Mouse (Mus musculus) CD4-positive, CD25-positive, alpha-beta regulatory T cell, adult 2 months (primary cell): Measurements from ENCODE around the gene Zfp975.
"Not testable (repeated sequence)": the region's sequence is repeated elsewhere in the genome, so short reads cannot be mapped to it uniquely, and the experiment has no call there.

ENCODE experiments used
- DNase-seq: peaks from one replicate; pipeline ENCODE4 v3.0.0-alpha.2; 2012; ENCODE audit warnings: low read depth, low spot score

The Zfp975 gene

DNA sequence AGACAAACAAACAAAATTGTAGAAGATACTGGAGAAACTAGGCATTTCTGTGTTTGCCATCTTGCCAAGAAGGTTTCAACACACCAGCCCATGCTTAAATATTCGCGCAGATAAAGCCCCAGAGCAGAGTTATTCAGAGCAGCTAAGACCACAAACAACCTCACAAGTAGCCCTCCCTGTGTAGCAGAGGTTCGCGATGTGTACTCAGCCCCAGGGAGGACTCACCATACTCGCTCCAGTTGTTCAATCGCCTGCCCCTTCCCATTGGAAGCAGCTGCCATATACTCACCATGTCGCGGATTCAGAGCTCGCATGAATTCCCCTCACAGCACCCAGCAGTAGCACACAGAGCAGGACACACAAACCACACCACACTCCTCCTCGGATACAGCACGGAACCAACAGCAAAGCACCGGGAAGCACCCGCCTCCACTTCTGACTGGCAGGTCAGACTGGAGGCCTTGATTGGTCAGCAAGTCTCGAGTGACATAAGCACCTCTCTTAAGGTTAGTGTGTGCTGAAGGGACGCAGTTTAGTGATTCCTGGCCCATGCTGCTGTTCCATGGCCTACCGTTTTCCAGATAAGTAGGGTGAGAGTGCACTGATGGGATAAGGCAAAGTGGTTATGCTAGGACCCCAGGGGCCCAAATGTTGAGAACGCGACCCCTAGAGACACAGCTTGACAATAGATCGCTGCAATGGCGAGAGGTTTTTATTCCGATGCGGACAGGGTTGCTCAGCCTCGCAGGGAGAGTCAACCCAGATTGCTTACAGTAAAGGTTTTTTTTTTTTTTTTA lies at the start of gene Zfp975:
TSS of gene Zfp975 (minus strand) at position 381 of the 797 bp plus-strand sequence.
- peak; percentile 69 for DNase-seq

DNA sequence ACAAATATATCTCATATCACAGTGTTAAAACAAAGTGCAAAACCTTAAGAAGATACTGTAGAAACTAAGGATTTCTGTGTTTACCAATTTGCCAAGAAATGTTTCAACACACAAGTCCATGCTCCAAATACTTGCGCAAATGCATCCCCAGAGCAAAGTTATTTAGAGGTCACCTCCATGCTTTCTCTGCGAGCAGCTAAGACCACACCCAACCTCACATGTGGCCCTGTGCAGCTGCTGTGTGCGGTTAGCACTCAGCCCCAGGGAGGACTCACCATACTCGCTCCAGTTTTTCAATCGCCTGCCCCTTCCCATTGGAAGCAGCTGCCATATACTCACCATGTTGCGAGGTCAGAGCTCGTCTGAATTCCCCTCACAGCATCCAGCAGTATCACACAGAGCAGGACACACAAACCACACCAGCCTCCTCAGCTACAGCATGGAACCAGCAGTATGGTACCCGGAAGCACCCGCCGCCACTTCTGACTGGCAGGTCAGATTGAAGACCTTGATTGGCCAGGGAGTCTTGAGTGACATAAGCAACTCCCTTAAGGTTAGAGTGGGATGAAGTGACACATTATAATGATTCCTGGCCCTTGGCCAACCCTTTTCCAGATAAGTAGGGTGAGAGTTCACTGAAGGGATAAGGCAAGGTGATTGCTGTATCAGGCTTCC lies 46.1 kb upstream of the Zfp975 start:
- DNase-seq = no peak

DNA sequence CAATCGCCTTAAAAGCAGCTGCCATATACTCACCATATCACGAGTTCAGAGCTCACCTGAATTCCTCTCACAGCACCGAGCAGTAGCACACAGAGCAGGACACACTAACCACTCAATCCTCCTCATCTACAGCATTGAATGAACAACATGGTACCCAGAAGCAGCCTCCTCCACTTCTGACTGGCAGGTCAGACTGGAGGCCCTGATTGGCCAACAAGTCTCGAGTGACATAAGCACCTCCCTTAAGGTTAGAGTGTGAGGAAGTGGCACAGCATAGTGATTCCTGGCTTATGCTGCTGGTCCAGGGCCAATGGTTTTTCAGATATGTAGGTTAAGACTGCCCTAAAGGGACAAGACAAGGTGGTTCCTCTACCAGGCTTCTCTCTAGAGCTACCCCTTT lies 34.4 kb upstream of the Zfp975 start, which contains the start of gene Gm17067:
TSS of gene Gm17067 (minus strand) at position 101 of the 400 bp plus-strand sequence.
- not testable (repeated sequence) for DNase-seq

DNA sequence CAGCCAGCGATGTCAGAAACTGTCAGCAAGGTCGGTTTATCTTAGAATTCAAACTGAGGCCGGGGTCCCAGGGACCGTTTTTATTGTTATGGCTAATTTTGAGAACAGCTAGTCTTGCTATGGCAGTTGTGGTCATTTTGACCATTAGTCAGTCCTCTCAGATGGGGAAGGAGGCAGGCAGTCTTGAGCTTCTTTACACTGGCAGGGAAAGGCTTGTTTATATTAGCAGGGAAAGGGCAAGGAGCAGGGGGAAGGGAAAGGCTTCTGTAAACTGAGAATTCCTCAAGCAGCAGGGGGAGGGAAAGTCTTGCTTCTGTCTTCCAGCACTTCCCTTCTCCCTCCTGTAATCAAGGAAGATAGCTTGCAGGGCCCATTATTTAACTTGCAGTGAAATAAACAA lies 709 bp upstream of the Zfp975 start:
- DNase-seq = not testable (repeated sequence)

DNA sequence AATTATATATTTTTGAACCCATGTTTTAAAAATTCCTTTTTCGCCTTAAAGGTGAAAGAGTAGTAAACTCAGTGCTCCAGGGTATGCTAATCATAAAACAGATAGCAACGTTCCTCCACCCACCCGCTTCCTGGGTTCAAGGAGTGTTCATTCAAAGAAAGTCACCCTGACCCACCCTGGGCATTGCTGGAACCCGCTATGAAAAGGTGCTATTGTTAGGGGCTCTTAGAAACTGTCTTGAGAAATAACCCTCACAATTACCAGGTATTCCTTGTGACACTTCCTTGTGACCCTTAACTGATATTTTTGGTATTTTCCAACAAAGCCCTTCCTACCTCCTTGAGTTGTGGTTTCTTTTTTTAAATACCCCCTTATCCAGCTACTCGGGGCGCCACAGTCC lies 12.5 kb downstream of the Zfp975 start:
- DNase-seq = not testable (repeated sequence)

DNA sequence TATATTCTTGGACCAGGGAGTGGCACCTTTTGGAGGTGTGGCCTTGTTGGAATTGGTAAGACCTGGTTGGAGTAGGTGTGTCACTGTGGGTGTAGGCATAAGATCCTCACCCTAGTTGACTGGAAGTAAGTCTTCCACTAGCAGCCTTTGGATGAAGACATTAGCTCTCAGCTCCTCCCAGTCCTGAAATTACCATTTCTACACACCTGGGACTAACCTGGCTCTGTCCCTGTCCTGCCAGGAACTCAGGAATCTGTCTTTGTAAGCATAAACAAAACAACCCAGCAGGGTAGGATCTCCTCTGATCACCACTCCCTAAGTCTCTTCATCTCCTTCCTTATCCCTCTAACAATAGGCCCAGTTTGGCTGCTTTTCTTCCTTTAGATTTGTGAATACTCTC lies 12.9 kb downstream of the Zfp975 start:
- not testable (repeated sequence) for DNase-seq

DNA sequence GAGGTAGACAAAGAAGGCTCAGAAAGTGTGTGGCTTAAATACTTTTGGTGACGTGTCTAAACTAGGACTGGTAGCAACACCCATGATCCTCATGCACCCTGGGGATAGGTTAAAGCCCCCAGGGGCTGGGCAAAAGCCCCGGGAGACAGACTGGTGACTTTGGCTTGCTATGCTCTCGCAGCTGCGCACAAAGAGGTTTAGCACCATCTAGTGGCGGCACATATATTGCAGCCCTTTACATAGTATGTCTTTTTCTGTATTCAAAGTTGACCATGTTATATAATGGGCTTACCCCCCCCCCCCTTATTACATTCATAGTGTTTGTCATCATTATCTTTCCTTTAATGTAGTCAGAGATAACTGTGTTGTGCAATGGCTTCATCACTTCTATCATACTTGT lies 32.4 kb downstream of the Zfp975 start:
- peak; percentile 1 for DNase-seq

DNA sequence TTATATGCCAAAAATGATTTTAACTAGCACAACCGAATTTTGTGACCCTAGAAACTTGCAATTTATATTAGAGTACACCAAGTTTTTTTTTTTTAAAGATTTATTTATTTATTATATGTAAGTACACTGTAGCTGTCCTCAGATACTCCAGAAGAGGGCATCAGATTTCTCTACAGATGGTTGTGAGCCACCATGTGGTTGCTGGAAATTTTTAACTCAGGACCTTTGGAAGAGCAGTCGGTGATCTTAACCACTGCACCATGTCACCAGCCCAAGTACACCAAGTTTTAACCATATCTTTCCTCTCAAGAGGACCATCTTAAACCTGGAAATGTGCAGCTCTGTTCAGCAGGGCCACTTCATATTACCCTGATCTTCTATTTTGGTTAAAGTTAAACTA lies 37.3 kb downstream of the Zfp975 start:
- not testable (repeated sequence) for DNase-seq

DNA sequence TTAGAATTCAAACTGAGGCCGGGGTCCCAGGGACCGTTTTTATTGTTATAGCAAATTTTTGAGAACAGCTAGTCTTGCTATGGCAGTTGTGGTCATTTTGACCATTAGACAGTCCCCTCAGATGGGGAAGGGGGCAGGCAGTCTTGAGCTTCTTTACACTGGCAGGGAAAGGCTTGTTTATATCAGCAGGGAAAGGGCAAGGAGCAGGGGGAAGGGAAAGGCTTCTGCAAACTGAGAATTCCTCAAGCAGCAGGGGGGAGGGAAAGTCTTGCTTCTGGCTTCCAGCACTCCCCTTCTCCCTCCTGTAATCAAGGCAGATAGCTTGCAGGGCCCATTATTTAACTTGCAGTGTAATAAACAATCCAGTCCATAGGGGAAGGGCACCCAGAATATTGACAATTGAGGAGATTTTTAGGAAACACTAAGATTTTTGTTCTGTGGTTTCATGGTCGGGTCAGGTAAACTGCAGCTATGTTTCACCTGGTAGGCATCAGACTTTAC lies 49.4 kb downstream of the Zfp975 start:
- DNase-seq = not testable (repeated sequence)

DNA sequence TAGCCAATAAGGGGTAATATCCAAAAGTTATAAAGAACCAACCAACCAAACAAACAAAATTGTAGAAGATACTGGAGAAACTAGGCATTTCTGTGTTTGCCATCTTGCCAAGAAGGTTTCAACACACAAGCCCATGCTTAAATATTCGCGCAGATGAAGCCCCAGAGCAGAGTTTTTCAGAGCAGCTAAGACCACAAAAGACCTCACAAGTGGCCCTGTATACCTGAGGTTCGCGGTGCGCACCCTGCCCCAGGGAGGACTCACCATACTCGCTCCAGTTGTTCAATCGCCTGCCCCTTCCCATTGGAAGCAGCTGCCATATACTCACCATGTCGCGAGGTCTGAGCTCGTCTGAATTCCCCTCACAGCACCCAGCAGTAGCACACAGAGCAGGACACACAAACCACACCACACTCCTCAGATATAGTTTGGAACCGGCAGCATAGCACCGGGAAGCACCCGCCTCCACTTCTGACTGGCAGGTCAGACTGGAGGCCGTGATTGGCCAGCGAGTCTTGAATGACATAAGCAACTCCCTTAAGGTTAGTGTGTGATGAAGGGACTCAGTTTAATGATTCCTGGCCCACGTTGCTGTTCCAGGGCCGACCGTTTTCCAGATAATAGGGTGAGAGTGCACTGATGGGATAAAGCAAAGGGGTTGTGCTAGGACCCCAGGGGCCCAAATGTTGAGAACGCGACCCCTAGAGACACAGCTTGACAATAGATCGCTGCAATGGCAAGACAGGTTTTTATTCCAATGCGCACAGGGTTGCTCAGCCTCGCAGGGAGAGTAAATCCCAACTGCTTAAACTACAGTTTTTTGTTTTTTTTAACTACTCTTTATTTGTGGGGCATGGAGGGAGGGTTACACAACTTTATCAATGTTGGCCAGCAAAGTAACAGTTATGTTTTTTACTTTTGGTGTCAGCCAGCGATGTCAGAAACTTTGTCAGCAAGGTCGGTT lies 50.1 kb downstream of the Zfp975 start, which contains the start of gene Zfp976:
TSS of gene Zfp976 (minus strand) at position 437 of the 964 bp plus-strand sequence.
- DNase-seq = peak; percentile 26

DNA sequence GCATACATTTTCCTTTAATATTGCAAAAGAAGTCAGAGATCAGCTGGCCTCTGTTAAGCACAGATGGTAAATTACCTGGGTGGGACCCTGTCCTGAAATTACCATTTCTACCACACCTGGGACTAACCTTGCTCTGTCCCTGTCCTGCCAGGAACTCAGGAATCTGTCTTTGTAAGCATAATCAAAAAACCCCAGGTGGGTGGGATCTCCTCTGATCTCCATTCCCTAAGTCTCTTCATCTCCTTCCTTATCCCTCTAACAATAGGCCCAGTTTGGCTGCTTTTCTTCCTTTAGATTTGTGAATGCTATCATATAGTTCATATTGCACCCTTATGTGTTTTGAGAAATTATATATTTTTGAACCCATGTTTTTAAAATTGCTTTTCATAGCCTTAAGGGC lies 61.5 kb downstream of the Zfp975 start:
- DNase-seq = not testable (repeated sequence)
